Mouse (Mus musculus): ENCODE measurements around the gene Cope. TPM values are rescaled to one million over a fixed set of nuclear protein-coding genes. Genes with fewer than 3 reads are reported as not detected.

Gene Cope
- total RNA-seq, 2 experiments from 2014 or later = 185 to 205 TPM

- DNase-seq (ENCODE audit: low spot score in 2 of 2) = no peak
These were observed 42.0 kb downstream of the Cope start for GRCm38 (mm10) chr8:70344279-70344678.

- no peak for DNase-seq (ENCODE audit: low spot score in 2 of 2)
These were observed 45.1 kb downstream of the Cope start for GRCm38 (mm10) chr8:70347443-70347842.

- no peak for DNase-seq (ENCODE audit: low spot score in 2 of 2)
These were observed 45.6 kb downstream of the Cope start for GRCm38 (mm10) chr8:70347860-70348420.

- no peak for DNase-seq (ENCODE audit: low spot score in 2 of 2)
These were observed 49.0 kb downstream of the Cope start for GRCm38 (mm10) chr8:70351035-70351999.

- no peak for DNase-seq (ENCODE audit: low spot score in 2 of 2)
These were observed 49.7 kb downstream of the Cope start for GRCm38 (mm10) chr8:70352000-70352384.

GRCm38 (mm10) chr8:70352657-70353151 is 50.4 kb downstream of the Cope start:
- peak in 1 of 2 experiments; percentile 67 for DNase-seq (ENCODE audit: low spot score in 2 of 2)

GRCm38 (mm10) chr8:70353194-70353817 is 51.0 kb downstream of the Cope start, which contains the start of gene Upf1:
Gene Upf1 (minus strand): TSS chr8:70353278.
- peak; percentile 99 for DNase-seq (ENCODE audit: low spot score in 2 of 2)

- DNase-seq (ENCODE audit: low spot score in 2 of 2) = no peak
These were observed 51.7 kb downstream of the Cope start for GRCm38 (mm10) chr8:70354004-70354403.

- DNase-seq (ENCODE audit: low spot score in 2 of 2) = no peak
These were observed 53.8 kb downstream of the Cope start for GRCm38 (mm10) chr8:70356111-70356510.

GRCm38 (mm10) chr8:70359411-70359810 is 57.1 kb downstream of the Cope start:
- no peak for DNase-seq (ENCODE audit: low spot score in 2 of 2)

GRCm38 (mm10) chr8:70360769-70361168 is 58.5 kb downstream of the Cope start:
- no peak for DNase-seq (ENCODE audit: low spot score in 2 of 2)

GRCm38 (mm10) chr8:70361484-70362032 is 59.2 kb downstream of the Cope start:
- no peak for DNase-seq (ENCODE audit: low spot score in 2 of 2)

Other genes with a start within 250 kb of the Cope start
- gene Tm6sf2, start 229.6 kb upstream of the Cope start, total RNA-seq (2021) = 1 to 10 TPM in 1 of 2 experiments, under 1 TPM in 1; 0.83 to 1.1 TPM
- gene Hapln4, start 219.1 kb upstream of the Cope start, total RNA-seq (2021) = 1 to 10 TPM in 1 of 2 experiments, under 1 TPM in 1; 0.83 to 3.0 TPM
- gene Ncan, start 181.6 kb upstream of the Cope start, total RNA-seq (2021) = 1 to 10 TPM in 1 of 2 experiments, under 1 TPM in 1; 0.13 to 2.6 TPM
- 10 to 100 TPM; 19.0 to 24.0 TPM for gene Nr2c2ap, start 171.2 kb upstream of the Cope start, total RNA-seq (2021)
- 10 to 100 TPM; 13.0 to 17.4 TPM for gene Rfxank, start 163.4 kb upstream of the Cope start, total RNA-seq (2021)
- 10 to 100 TPM; 54.8 to 59.2 TPM for gene Borcs8, start 163.0 kb upstream of the Cope start, total RNA-seq (2021)
- gene Mef2b, start 162.8 kb upstream of the Cope start, total RNA-seq (2021) = under 1 TPM; 0.48 to 0.99 TPM
- gene Tmem161a, start 130.2 kb upstream of the Cope start, total RNA-seq (2021) = 10 to 100 TPM; 68.0 to 84.2 TPM
- gene Slc25a42, start 90.2 kb upstream of the Cope start, total RNA-seq (2021) = 10 to 100 TPM; 34.0 to 41.4 TPM
- 10 to 100 TPM; 31.4 to 33.7 TPM for gene Sugp2, start 68.3 kb upstream of the Cope start, total RNA-seq (2021)
- gene Armc6, start 68.1 kb upstream of the Cope start, total RNA-seq (2021) = 10 to 100 TPM; 10.9 to 13.6 TPM
- gene Homer3, start 19.7 kb upstream of the Cope start, total RNA-seq (2021) = 10 to 100 TPM; 18.5 to 19.8 TPM
- gene Ddx49, start within 50 bp of the Cope start, total RNA-seq (2021) = 10 to 100 TPM; 63.9 to 70.5 TPM
- gene Cers1, start 13.3 kb downstream of the Cope start, total RNA-seq (2021) = 1 to 10 TPM; 2.0 to 2.5 TPM
- gene Gdf1, start 27.3 kb downstream of the Cope start, total RNA-seq (2021) = not detected
- 10 to 100 TPM; 64.0 to 70.2 TPM for gene Upf1, start 50.8 kb downstream of the Cope start, total RNA-seq (2021)
- gene Comp, start 71.0 kb downstream of the Cope start, total RNA-seq (2021) = under 1 TPM in 1 of 2 experiments, not detected in 1; 0.35 TPM
- gene Crtc1, start 137.1 kb downstream of the Cope start, total RNA-seq (2021) = 10 to 100 TPM; 19.3 to 22.3 TPM
- 10 to 100 TPM; 26.0 to 27.0 TPM for gene Klhl26, start 174.4 kb downstream of the Cope start, total RNA-seq (2021)
- gene Tmem59l, start 184.8 kb downstream of the Cope start, total RNA-seq (2021) = 10 to 100 TPM; 20.4 to 26.4 TPM
- 1 to 10 TPM in 1 of 2 experiments, under 1 TPM in 1; 0.74 to 1.6 TPM for gene Crlf1, start 190.6 kb downstream of the Cope start, total RNA-seq (2021)
- gene Rex1bd, start 204.2 kb downstream of the Cope start, total RNA-seq (2021) = 100 to 1,000 TPM; 155 to 174 TPM
- gene Uba52, start 208.3 kb downstream of the Cope start, total RNA-seq (2021) = 1,000 to 10,000 TPM; 1,449 to 1,570 TPM
- 100 to 1,000 TPM; 257 to 332 TPM for gene Fkbp8, start 225.2 kb downstream of the Cope start, total RNA-seq (2021)
- 10 to 100 TPM; 68.1 to 76.3 TPM for gene Kxd1, start 225.4 kb downstream of the Cope start, total RNA-seq (2021)
- 10 to 100 TPM; 23.1 to 26.6 TPM for gene Ell, start 236.9 kb downstream of the Cope start, total RNA-seq (2021)

Measured in adrenal gland, adult 18-20 months (tissue).